ENCODE assay signal across 8 mouse cellular contexts in genomic region chr19:46518352-46518787, GRCm38 (mm10). TPM values are rescaled to one million over a fixed set of nuclear protein-coding genes. Genes with fewer than 3 reads are reported as not detected.
A peak's percentile ranks its signal among the peaks of the same experiment; 100 is the strongest.
DNase-seq lines count a peak whose midpoint lies in the region; ATAC-seq and TF ChIP-seq lines count a peak whose summit lies in the region.

No protein-coding gene starts in this region.

- no peaks in the 10 kb centered on the region for H3K27me3 ChIP-seq in kidney, postnatal 0 days (ENCODE audit: insufficient read depth, low read length)
- no peaks in the 10 kb centered on the region for H3K27me3 ChIP-seq in embryonic facial prominence, embryonic 15.5 days
- no peaks in the 10 kb centered on the region for H3K27me3 ChIP-seq in hindbrain, embryonic 15.5 days
- H3K27me3 ChIP-seq in stomach, embryonic 16.5 days (ENCODE audit: control insufficient read depth, insufficient read depth, low read length), result no peaks in the 10 kb centered on the region

- peak overlapping the region; percentile 77 for H3K27ac ChIP-seq in kidney, postnatal 0 days
- H3K27ac ChIP-seq in embryonic facial prominence, embryonic 15.5 days (replicated peaks), result peak overlapping the region; percentile 82; the same call in 1 of the 2 replicates
- H3K27ac ChIP-seq in hindbrain, embryonic 15.5 days (replicated peaks), result peak overlapping the region; percentile 62; the same call in 1 of the 2 replicates
- H3K27ac ChIP-seq in stomach, embryonic 16.5 days (ENCODE audit: low read length), result peak overlapping the region; percentile 77

- peak; percentile 71 for ATAC-seq in kidney, postnatal 0 days (replicated peaks; ENCODE audit: low FRiP score, low read depth)
- ATAC-seq in embryonic facial prominence, embryonic 15.5 days (ENCODE audit: insufficient number of reproducible peaks, low FRiP score, low TSS enrichment, low read depth), result peak; percentile 83
- peak; percentile 46 for ATAC-seq in hindbrain, embryonic 15.5 days (ENCODE audit: low FRiP score, low read depth)
- ATAC-seq in stomach, embryonic 16.5 days (ENCODE audit: insufficient read depth, low FRiP score), result peak; percentile 75

- peak overlapping the region; percentile 41; the same call in 1 of the 2 replicates for H3K9ac ChIP-seq in kidney, postnatal 0 days (ENCODE audit: low read depth, low read length)
- H3K9ac ChIP-seq in embryonic facial prominence, embryonic 15.5 days, result no peak overlapping the region
- H3K9ac ChIP-seq in hindbrain, embryonic 15.5 days, result peak overlapping the region; percentile 19
- H3K9ac ChIP-seq in stomach, embryonic 16.5 days (ENCODE audit: low read length), result peak overlapping the region; percentile 63

- WGBS in kidney, postnatal 0 days, result 2% methylated on average over 13 of the region's 13 CpGs
- 1% methylated on average over 13 of the region's 13 CpGs for WGBS in embryonic facial prominence, embryonic 15.5 days
- WGBS in hindbrain, embryonic 15.5 days, result 0% methylated on average over 13 of the region's 13 CpGs
- under 1% methylated on average over 12 of the region's 13 CpGs for WGBS in stomach, embryonic 16.5 days

- no peak for TF ChIP-seq CTCF in kidney, postnatal 0 days (IDR thresholded peaks at IDR 0.05; ENCODE audit: low read depth)

- H3K36me3 ChIP-seq in kidney, postnatal 0 days (ENCODE audit: insufficient read depth, low read length), result peaks cover 28% of the 10 kb centered on the region
- H3K36me3 ChIP-seq in embryonic facial prominence, embryonic 15.5 days, result peaks cover 26% of the 10 kb centered on the region
- H3K36me3 ChIP-seq in hindbrain, embryonic 15.5 days, result peaks cover 25% of the 10 kb centered on the region
- H3K36me3 ChIP-seq in stomach, embryonic 16.5 days (ENCODE audit: control insufficient read depth, insufficient read depth, low read length), result peaks cover 21% of the 10 kb centered on the region

- H3K4me2 ChIP-seq in kidney, postnatal 0 days (ENCODE audit: low read length), result peak overlapping the region; percentile 41
- H3K4me2 ChIP-seq in embryonic facial prominence, embryonic 15.5 days (replicated peaks), result peak overlapping the region; percentile 48
- peak overlapping the region; percentile 35 for H3K4me2 ChIP-seq in hindbrain, embryonic 15.5 days
- peak overlapping the region; percentile 55 for H3K4me2 ChIP-seq in stomach, embryonic 16.5 days (ENCODE audit: low read depth, low read length)

- no peaks in the 10 kb centered on the region for H3K9me3 ChIP-seq in kidney, postnatal 0 days (replicated peaks; ENCODE audit: low read length)
- H3K9me3 ChIP-seq in embryonic facial prominence, embryonic 15.5 days (replicated peaks), result no peaks in the 10 kb centered on the region
- H3K9me3 ChIP-seq in hindbrain, embryonic 15.5 days, result no peaks in the 10 kb centered on the region
- no peaks in the 10 kb centered on the region for H3K9me3 ChIP-seq in stomach, embryonic 16.5 days (replicated peaks; ENCODE audit: control insufficient read depth, low read length)

- peak; percentile 83 for DNase-seq in kidney, postnatal 0 days (ENCODE audit: low spot score)
- no peak for DNase-seq in kidney, adult 18-20 months
- peak; percentile 87 for DNase-seq in lung, postnatal 10 days
- DNase-seq in right cerebral cortex, adult 2 months (ENCODE audit: low spot score in 2 of 2), result no peak
- no peak for DNase-seq in urinary bladder, postnatal 10 days (ENCODE audit: low spot score)

- H3K4me1 ChIP-seq in kidney, postnatal 0 days (replicated peaks; ENCODE audit: insufficient read depth, low read length), result peaks cover 34% of the 10 kb centered on the region
- H3K4me1 ChIP-seq in embryonic facial prominence, embryonic 15.5 days, result peaks cover 52% of the 10 kb centered on the region
- H3K4me1 ChIP-seq in hindbrain, embryonic 15.5 days (replicated peaks), result peaks cover 25% of the 10 kb centered on the region
- H3K4me1 ChIP-seq in stomach, embryonic 16.5 days (ENCODE audit: control insufficient read depth, insufficient read depth, low read length), result peaks cover 42% of the 10 kb centered on the region

- 0 out of 2 replicates have a peak overlapping the region, but pooled peaks have one; percentile 8 for H3K4me3 ChIP-seq in kidney, postnatal 0 days (replicated peaks; ENCODE audit: low read depth, low read length)
- peak overlapping the region; percentile 25 for H3K4me3 ChIP-seq in embryonic facial prominence, embryonic 15.5 days (replicated peaks)
- H3K4me3 ChIP-seq in hindbrain, embryonic 15.5 days, result no peak overlapping the region
- H3K4me3 ChIP-seq in stomach, embryonic 16.5 days (replicated peaks; ENCODE audit: low read length), result peak overlapping the region; percentile 19

RNA-seq across cellular contexts. Expression of gene Trim8, which starts 16.9 kb away (rescaled TPM):
- polyA plus RNA-seq in kidney, postnatal 0 days (2015; fragmentation: Nextera tagmentation; extraction: Ambion mirVana), result 27.8 and 30.5 TPM in 2 replicates
- 20.7 and 21.7 TPM in 2 replicates for polyA plus RNA-seq in embryonic facial prominence, embryonic 15.5 days (2015; fragmentation: Nextera tagmentation; extraction: Ambion mirVana)
- polyA plus RNA-seq in hindbrain, embryonic 15.5 days (2015; fragmentation: Nextera tagmentation; extraction: Ambion mirVana), result 27.8 and 31.9 TPM in 2 replicates
- polyA plus RNA-seq in stomach, embryonic 16.5 days (2015; fragmentation: Nextera tagmentation; extraction: Ambion mirVana), result 11.8 and 16.2 TPM in 2 replicates

RNA-seq across cellular contexts. Expression of gene Arl3, which starts 54.6 kb away (rescaled TPM):
- polyA plus RNA-seq in kidney, postnatal 0 days (2015; fragmentation: Nextera tagmentation; extraction: Ambion mirVana), result 96.6 and 105 TPM in 2 replicates
- 149 TPM in 2 replicates for polyA plus RNA-seq in embryonic facial prominence, embryonic 15.5 days (2015; fragmentation: Nextera tagmentation; extraction: Ambion mirVana)
- polyA plus RNA-seq in hindbrain, embryonic 15.5 days (2015; fragmentation: Nextera tagmentation; extraction: Ambion mirVana), result 208 and 221 TPM in 2 replicates
- polyA plus RNA-seq in stomach, embryonic 16.5 days (2015; fragmentation: Nextera tagmentation; extraction: Ambion mirVana), result 98.1 and 105 TPM in 2 replicates

RNA-seq across cellular contexts. Expression of gene Sfxn2, which starts 54.8 kb away (rescaled TPM):
- polyA plus RNA-seq in kidney, postnatal 0 days (2015; fragmentation: Nextera tagmentation; extraction: Ambion mirVana), result 47.1 and 50.0 TPM in 2 replicates
- 21.8 and 21.9 TPM in 2 replicates for polyA plus RNA-seq in embryonic facial prominence, embryonic 15.5 days (2015; fragmentation: Nextera tagmentation; extraction: Ambion mirVana)
- polyA plus RNA-seq in hindbrain, embryonic 15.5 days (2015; fragmentation: Nextera tagmentation; extraction: Ambion mirVana), result 10.2 and 11.3 TPM in 2 replicates
- 16.6 and 19.3 TPM in 2 replicates for polyA plus RNA-seq in stomach, embryonic 16.5 days (2015; fragmentation: Nextera tagmentation; extraction: Ambion mirVana)

Comparison
In these comparisons a context has a peak if more than half of its experiments do, and no peak if none do; other contexts are left out.
1. DNase-seq: peak in kidney, postnatal 0 days (single experiment) and lung, postnatal 10 days (single experiment); none in kidney, adult 18-20 months (single experiment), right cerebral cortex, adult 2 months (0 of 2) and urinary bladder, postnatal 10 days (single experiment).
2. Peak in every context shown above with its lines, with median percentiles within 50 percentile points of each other: ATAC-seq, H3K27ac ChIP-seq and H3K4me2 ChIP-seq.